Mouse (Mus musculus): ENCODE measurements around the gene Usp15. TPM values are rescaled to one million over a fixed set of nuclear protein-coding genes. Genes with fewer than 3 reads are reported as not detected.

Gene Usp15
- polyA plus RNA-seq, 1 experiment from 2014 or later: 80.1 TPM

DNA sequence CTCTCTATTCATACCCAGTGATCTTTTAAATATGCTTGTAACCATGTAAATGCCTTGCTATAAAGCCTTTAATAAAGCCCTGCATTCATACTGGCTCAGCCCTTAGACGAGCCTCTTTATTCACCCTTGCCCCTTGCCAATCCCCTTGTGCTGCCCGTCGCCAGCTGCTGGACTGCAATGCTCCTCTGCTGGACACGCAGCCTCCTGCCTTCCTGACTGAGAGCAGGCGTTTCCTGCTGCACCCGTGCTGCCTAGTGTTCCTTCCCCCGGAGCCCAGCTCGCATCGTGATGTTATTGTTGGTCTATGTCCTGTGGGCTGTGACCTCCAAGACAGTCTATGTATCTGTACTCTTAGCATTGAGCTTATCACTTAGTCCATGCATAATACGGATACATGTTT lies 61.0 kb downstream of the Usp15 start:
- Histone ChIP-seq H3K9me3 (ENCODE audit: control insufficient read depth, low read length) (no peaks in the 10 kb centered on the region), H3K27me3 (ENCODE audit: control insufficient read depth, insufficient read depth, low read length) (no peaks in the 10 kb centered on the region), H3K4me3 (ENCODE audit: low read depth, low read length) (no peak overlapping the region), H3K4me1 (replicated peaks; ENCODE audit: control insufficient read depth, insufficient read depth, low read length) (no peaks in the 10 kb centered on the region), H3K9ac (ENCODE audit: low read length) (no peak overlapping the region), H3K4me2 (ENCODE audit: low read depth, low read length, severe bottlenecking) (no peak overlapping the region), H3K36me3 (ENCODE audit: control insufficient read depth, insufficient read depth, low read length) (no peaks in the 10 kb centered on the region), H3K27ac (ENCODE audit: low read depth, low read length) (no peak overlapping the region)
- WGBS: 67% methylated on average over 10 of the region's 10 CpGs
- no peak for DNase-seq (ENCODE audit: low spot score)
- ATAC-seq (replicated peaks; ENCODE audit: low FRiP score): no peak; the same call in 1 of the 2 replicates

DNA sequence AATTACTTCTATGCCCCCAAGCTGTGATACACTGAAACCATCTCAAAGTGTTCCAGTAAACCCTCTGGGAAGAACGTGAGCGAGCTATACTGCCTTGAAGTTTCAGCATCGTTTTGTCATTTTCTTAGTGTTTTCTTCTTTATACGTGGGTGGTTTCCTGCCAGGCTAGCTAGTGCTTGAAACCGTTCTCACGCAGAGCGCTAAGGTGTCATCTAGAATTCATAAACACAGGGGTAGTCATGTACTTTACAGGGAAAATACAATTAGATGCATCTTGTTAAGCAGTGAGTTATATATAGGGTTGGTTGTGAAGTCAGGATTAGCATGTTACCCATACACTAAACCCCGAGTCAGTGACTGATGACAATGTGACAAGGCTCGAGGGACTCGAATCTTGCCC lies 65.3 kb downstream of the Usp15 start:
- Histone ChIP-seq H3K4me3 (ENCODE audit: low read depth, low read length) (no peak overlapping the region), H3K4me1 (replicated peaks; ENCODE audit: control insufficient read depth, insufficient read depth, low read length) (no peaks in the 10 kb centered on the region), H3K4me2 (ENCODE audit: low read depth, low read length, severe bottlenecking) (no peak overlapping the region), H3K9ac (ENCODE audit: low read length) (no peak overlapping the region), H3K9me3 (ENCODE audit: control insufficient read depth, low read length) (no peaks in the 10 kb centered on the region), H3K27ac (ENCODE audit: low read depth, low read length) (no peak overlapping the region), H3K36me3 (ENCODE audit: control insufficient read depth, insufficient read depth, low read length) (no peaks in the 10 kb centered on the region; the same call in 1 of the 2 replicates), H3K27me3 (ENCODE audit: control insufficient read depth, insufficient read depth, low read length) (no peaks in the 10 kb centered on the region)
- WGBS: 96% methylated on average over 10 of the region's 10 CpGs
- ATAC-seq (replicated peaks; ENCODE audit: low FRiP score): no peak
- DNase-seq (ENCODE audit: low spot score): no peak

DNA sequence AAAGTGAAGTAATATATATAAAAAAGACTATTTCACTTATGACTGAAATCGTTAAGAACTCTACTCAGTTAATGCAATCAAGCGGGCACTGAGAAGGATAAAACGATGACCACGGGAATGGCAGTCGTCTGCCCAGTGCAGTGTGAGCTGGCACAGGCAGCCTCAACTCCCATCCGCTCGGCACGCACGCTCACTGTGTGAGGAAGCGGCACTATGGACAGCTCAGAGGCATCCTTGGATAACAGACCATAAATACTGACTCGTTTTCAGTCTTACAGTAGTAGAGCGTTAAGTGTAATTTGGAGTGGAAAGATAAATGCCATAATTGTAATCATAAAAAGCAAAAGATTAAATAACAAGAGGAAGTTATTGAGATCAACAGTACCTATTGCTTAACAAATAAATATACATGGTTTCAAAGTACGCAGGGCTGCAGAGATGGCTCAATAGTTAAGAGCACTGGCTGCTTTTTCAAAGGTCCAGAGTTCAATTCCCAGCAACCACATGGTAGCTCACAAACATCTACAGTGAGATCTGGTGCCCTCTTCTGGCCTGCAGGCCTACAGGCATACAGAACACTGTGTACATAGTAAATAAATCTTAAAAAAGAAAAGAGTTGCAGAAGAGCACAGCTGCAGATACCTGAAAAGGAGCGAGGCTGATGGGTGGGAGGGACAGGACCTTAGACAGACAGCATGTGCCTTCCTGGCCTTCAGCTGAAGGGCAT lies 76.0 kb downstream of the Usp15 start:
- no peak for DNase-seq (ENCODE audit: low spot score)
- Histone ChIP-seq H3K27me3 (ENCODE audit: control insufficient read depth, insufficient read depth, low read length) (no peaks in the 10 kb centered on the region), H3K4me2 (ENCODE audit: low read depth, low read length, severe bottlenecking) (no peak overlapping the region), H3K4me3 (ENCODE audit: low read depth, low read length) (no peak overlapping the region), H3K27ac (ENCODE audit: low read depth, low read length) (no peak overlapping the region), H3K9ac (ENCODE audit: low read length) (no peak overlapping the region), H3K4me1 (replicated peaks; ENCODE audit: control insufficient read depth, insufficient read depth, low read length) (no peaks in the 10 kb centered on the region), H3K36me3 (ENCODE audit: control insufficient read depth, insufficient read depth, low read length) (no peaks in the 10 kb centered on the region; the same call in 1 of the 2 replicates), H3K9me3 (ENCODE audit: control insufficient read depth, low read length) (no peaks in the 10 kb centered on the region)
- 96% methylated on average over 14 of the region's 14 CpGs for WGBS
- no peak for ATAC-seq (replicated peaks; ENCODE audit: low FRiP score)

DNA sequence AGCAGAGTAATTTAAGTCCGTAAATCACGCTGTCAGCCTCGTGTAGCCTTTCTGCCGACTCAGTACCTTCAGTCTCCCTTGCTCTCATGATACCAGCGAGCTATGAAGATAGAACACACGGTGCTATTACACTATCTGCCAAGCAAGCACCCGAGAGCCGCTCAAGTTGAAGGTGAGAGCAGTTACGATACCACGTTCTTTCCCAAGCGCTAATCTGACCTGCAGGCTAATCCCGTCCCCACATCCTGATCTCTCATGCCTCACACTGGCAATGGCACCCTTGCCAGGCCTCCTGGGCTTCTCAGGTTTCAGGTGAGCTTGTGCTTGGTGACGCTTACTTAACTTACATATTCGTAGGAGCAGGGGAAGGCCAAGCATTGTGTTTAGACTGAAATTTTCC lies 79.9 kb downstream of the Usp15 start:
- Histone ChIP-seq H3K27me3 (ENCODE audit: control insufficient read depth, insufficient read depth, low read length) (no peaks in the 10 kb centered on the region), H3K4me3 (ENCODE audit: low read depth, low read length) (no peak overlapping the region), H3K4me2 (ENCODE audit: low read depth, low read length, severe bottlenecking) (no peak overlapping the region), H3K9ac (ENCODE audit: low read length) (no peak overlapping the region), H3K9me3 (ENCODE audit: control insufficient read depth, low read length) (no peaks in the 10 kb centered on the region), H3K4me1 (replicated peaks; ENCODE audit: control insufficient read depth, insufficient read depth, low read length) (no peaks in the 10 kb centered on the region), H3K36me3 (ENCODE audit: control insufficient read depth, insufficient read depth, low read length) (no peaks in the 10 kb centered on the region), H3K27ac (ENCODE audit: low read depth, low read length) (no peak overlapping the region)
- 90% methylated on average over 14 of the region's 14 CpGs for WGBS
- no peak for DNase-seq (ENCODE audit: low spot score)
- no peak for ATAC-seq (replicated peaks; ENCODE audit: low FRiP score)

DNA sequence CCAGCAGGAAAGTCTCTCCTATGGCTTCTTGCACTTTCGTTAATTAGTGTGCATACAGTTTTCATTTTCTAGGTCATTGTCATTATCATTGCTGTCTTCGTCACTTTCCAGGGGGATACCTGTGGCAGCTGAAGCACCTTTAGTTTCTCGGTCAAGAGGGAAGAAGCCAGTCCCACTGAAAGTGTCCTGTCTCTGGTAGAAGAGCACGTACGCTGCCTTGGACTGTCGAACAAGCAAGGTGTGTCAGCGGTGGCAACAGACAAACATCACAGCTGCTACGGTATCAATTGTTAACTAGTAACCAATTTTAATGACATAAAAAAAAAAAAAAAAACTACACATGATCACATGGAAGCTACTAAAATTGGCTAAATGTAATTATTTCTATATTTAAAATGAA lies 83.3 kb downstream of the Usp15 start:
- ATAC-seq (replicated peaks; ENCODE audit: low FRiP score): no peak
- H3K4me3 ChIP-seq (ENCODE audit: low read depth, low read length): no peak overlapping the region
- 95% methylated on average over 8 of the region's 8 CpGs for WGBS
- no peak overlapping the region for H3K4me2 ChIP-seq (ENCODE audit: low read depth, low read length, severe bottlenecking)
- H3K9ac ChIP-seq (ENCODE audit: low read length): no peak overlapping the region
- no peaks in the 10 kb centered on the region for H3K36me3 ChIP-seq (ENCODE audit: control insufficient read depth, insufficient read depth, low read length)
- no peaks in the 10 kb centered on the region for H3K4me1 ChIP-seq (replicated peaks; ENCODE audit: control insufficient read depth, insufficient read depth, low read length)
- no peak overlapping the region for H3K27ac ChIP-seq (ENCODE audit: low read depth, low read length)
- H3K9me3 ChIP-seq (ENCODE audit: control insufficient read depth, low read length): no peaks in the 10 kb centered on the region
- no peaks in the 10 kb centered on the region for H3K27me3 ChIP-seq (ENCODE audit: control insufficient read depth, insufficient read depth, low read length)
- DNase-seq (ENCODE audit: low spot score): no peak

DNA sequence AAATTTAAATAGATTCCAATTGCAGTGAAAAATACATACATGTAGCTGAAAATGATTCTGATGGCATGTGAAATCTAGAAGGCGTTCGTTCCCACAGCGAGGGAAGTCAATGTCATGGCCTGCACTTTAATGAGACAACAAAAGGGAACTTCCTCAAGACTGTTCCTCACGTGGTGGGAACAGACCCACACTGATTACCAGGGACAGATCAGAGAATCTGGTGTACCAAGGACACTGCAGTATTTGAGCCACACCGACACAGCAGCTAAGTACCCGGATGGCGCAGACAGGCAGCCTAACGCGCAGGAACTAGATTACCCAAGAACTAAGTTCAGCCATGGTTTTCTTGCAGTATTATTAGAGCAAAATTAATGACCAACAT lies 84.0 kb downstream of the Usp15 start:
- H3K9ac ChIP-seq (ENCODE audit: low read length): no peak overlapping the region
- H3K36me3 ChIP-seq (ENCODE audit: control insufficient read depth, insufficient read depth, low read length): no peaks in the 10 kb centered on the region
- no peak for ATAC-seq (replicated peaks; ENCODE audit: low FRiP score)

DNA sequence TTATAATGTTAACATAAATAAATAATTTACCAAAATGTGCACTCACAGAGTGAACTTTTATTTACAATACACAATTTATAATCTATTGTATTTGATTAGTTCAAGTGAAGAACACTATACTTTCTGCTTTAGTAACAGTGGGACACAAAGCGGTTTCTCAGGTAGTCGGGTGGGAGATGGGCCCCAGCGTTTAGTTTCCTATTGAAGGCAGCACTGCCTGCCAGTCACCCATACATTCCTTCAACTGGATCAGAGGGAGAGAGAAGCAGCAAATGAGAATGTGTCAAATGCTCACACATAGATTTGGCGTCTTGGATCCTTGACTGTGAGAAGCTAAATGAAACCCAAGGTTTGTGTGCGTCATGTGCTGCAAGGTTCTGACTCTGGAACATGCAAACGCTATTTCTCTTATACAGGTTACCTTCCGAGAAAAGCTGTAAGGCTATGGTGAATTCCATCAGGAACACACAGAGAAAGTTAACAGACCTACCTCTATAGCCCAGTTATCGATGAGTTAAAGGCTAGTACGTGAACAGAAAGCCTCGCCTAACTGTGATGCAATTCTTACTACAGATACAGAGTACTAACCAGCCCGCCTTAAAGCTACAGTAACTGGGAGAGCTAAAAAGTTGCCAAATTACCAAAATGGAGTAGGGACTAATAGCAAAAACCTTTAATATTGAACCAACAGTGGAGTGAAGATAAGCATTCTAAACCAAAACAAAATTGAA lies 84.6 kb downstream of the Usp15 start:
- Histone ChIP-seq H3K9me3 (ENCODE audit: control insufficient read depth, low read length) (no peaks in the 10 kb centered on the region), H3K27ac (ENCODE audit: low read depth, low read length) (no peak overlapping the region), H3K4me1 (replicated peaks; ENCODE audit: control insufficient read depth, insufficient read depth, low read length) (no peaks in the 10 kb centered on the region), H3K27me3 (ENCODE audit: control insufficient read depth, insufficient read depth, low read length) (no peaks in the 10 kb centered on the region), H3K4me3 (ENCODE audit: low read depth, low read length) (no peak overlapping the region), H3K4me2 (ENCODE audit: low read depth, low read length, severe bottlenecking) (no peak overlapping the region), H3K36me3 (ENCODE audit: control insufficient read depth, insufficient read depth, low read length) (no peaks in the 10 kb centered on the region), H3K9ac (ENCODE audit: low read length) (no peak overlapping the region)
- WGBS: 89% methylated on average over 11 of the region's 11 CpGs
- no peak for DNase-seq (ENCODE audit: low spot score)
- no peak for ATAC-seq (replicated peaks; ENCODE audit: low FRiP score)

More for the DNA sequence above, 84.0 kb downstream of the Usp15 start:
- no peak for DNase-seq (ENCODE audit: low spot score)
- no peak overlapping the region for H3K4me2 ChIP-seq (ENCODE audit: low read depth, low read length, severe bottlenecking)
- no peaks in the 10 kb centered on the region for H3K4me1 ChIP-seq (replicated peaks; ENCODE audit: control insufficient read depth, insufficient read depth, low read length)
- H3K9me3 ChIP-seq (ENCODE audit: control insufficient read depth, low read length): no peaks in the 10 kb centered on the region
- 92% methylated on average over 9 of the region's 9 CpGs for WGBS
- H3K27me3 ChIP-seq (ENCODE audit: control insufficient read depth, insufficient read depth, low read length): no peaks in the 10 kb centered on the region
- no peak overlapping the region for H3K27ac ChIP-seq (ENCODE audit: low read depth, low read length)
- no peak overlapping the region for H3K4me3 ChIP-seq (ENCODE audit: low read depth, low read length)

DNA sequence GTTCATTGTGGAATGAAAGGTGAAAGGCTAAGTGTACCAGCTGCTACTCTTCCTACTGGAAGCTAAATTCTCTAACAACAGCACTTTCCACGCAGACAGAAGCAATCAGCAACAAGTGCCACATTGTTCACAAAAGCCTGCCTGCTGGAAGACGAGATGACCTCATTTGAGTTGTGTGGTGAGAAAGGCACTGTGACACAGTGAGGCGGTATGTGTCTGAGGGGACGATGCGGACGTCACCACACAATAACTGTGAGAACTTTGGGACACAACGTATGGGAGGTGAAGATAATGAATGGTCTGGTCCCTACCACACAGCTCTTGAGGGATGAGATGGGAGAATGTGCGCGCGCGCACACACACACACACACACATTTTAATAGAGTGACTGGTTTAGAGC lies 86.2 kb downstream of the Usp15 start:
- 74% methylated on average over 11 of the region's 11 CpGs for WGBS
- no peaks in the 10 kb centered on the region for H3K9me3 ChIP-seq (ENCODE audit: control insufficient read depth, low read length)
- H3K27ac ChIP-seq (ENCODE audit: low read depth, low read length): no peak overlapping the region
- H3K27me3 ChIP-seq (ENCODE audit: control insufficient read depth, insufficient read depth, low read length): no peaks in the 10 kb centered on the region
- no peak overlapping the region for H3K4me3 ChIP-seq (ENCODE audit: low read depth, low read length)
- no peak overlapping the region for H3K4me2 ChIP-seq (ENCODE audit: low read depth, low read length, severe bottlenecking)
- H3K9ac ChIP-seq (ENCODE audit: low read length): no peak overlapping the region
- no peak for DNase-seq (ENCODE audit: low spot score)
- no peaks in the 10 kb centered on the region for H3K4me1 ChIP-seq (replicated peaks; ENCODE audit: control insufficient read depth, insufficient read depth, low read length)
- peak; percentile 67 for ATAC-seq (replicated peaks; ENCODE audit: low FRiP score)
- no peaks in the 10 kb centered on the region for H3K36me3 ChIP-seq (ENCODE audit: control insufficient read depth, insufficient read depth, low read length)

DNA sequence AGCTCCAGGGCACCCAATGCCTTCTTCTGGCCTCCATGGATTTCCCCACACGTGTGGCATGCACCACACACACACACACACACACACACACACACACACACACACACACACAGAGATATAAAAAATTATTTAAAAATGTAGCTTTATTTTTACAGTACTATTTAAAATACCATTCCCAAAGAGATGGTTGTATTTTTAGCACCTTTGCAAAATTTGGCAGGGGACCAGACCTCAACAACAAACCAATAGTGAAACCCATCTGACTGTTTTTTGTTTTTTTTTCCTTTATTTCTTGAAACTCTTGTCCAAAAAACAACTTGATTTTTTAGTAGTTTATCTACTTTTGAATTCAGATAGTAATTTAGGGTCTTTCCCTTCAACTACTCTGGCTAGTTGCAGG lies 88.3 kb downstream of the Usp15 start:
- ATAC-seq (replicated peaks; ENCODE audit: low FRiP score) (no peak), DNase-seq (ENCODE audit: low spot score) (no peak)
- no peaks in the 10 kb centered on the region for H3K36me3 ChIP-seq (ENCODE audit: control insufficient read depth, insufficient read depth, low read length)
- no peaks in the 10 kb centered on the region for H3K9me3 ChIP-seq (ENCODE audit: control insufficient read depth, low read length)
- H3K27ac ChIP-seq (ENCODE audit: low read depth, low read length): no peak overlapping the region
- no peaks in the 10 kb centered on the region for H3K4me1 ChIP-seq (replicated peaks; ENCODE audit: control insufficient read depth, insufficient read depth, low read length)
- H3K4me2 ChIP-seq (ENCODE audit: low read depth, low read length, severe bottlenecking): no peak overlapping the region
- 92% methylated on average over 1 of the region's 1 CpGs for WGBS
- no peak overlapping the region for H3K9ac ChIP-seq (ENCODE audit: low read length)
- no peak overlapping the region for H3K4me3 ChIP-seq (ENCODE audit: low read depth, low read length)
- H3K27me3 ChIP-seq (ENCODE audit: control insufficient read depth, insufficient read depth, low read length): no peaks in the 10 kb centered on the region

All from forebrain, embryonic 11.5 days (tissue).